Mouse (Mus musculus) kidney, postnatal 4 days (tissue): ENCODE measurements around the gene Tlr5.

ENCODE experiments used
- DNase-seq, 2 experiments: peaks; one replicate each; pipeline ENCODE4 v3.0.0; 2021; ENCODE audit warnings: mixed read lengths in 2 of 2

Tlr5 gene

GRCm38 (mm10) chr1:182955047-182955620, 546 bp downstream of the Tlr5 start:
- no peak for DNase-seq

- DNase-seq, result no peak
These were observed 1.8 kb downstream of the Tlr5 start for GRCm38 (mm10) chr1:182956186-182956960.

- no peak for DNase-seq
These were observed 2.6 kb downstream of the Tlr5 start for GRCm38 (mm10) chr1:182957001-182957757.

- DNase-seq, result no peak
These were observed 3.4 kb downstream of the Tlr5 start for GRCm38 (mm10) chr1:182957826-182958544.

- DNase-seq, result no peak
These were observed 4.2 kb downstream of the Tlr5 start for GRCm38 (mm10) chr1:182958824-182959223.

- DNase-seq, result peak; percentile 61 to 76
These were observed 4.7 kb downstream of the Tlr5 start for GRCm38 (mm10) chr1:182959251-182959691.

GRCm38 (mm10) chr1:182959811-182960455, 5.3 kb downstream of the Tlr5 start:
- DNase-seq, result peak; percentile 92 to 94

- no peak for DNase-seq
These were observed 6.5 kb downstream of the Tlr5 start for GRCm38 (mm10) chr1:182961076-182961475.

GRCm38 (mm10) chr1:182963329-182963728, 8.7 kb downstream of the Tlr5 start:
- peak; percentile 40 to 52 for DNase-seq

GRCm38 (mm10) chr1:182964855-182965466, 10.4 kb downstream of the Tlr5 start:
- no peak for DNase-seq

GRCm38 (mm10) chr1:182968732-182969131, 14.1 kb downstream of the Tlr5 start:
- DNase-seq, result no peak

- no peak for DNase-seq
These were observed 17.7 kb downstream of the Tlr5 start for GRCm38 (mm10) chr1:182972240-182972639.

- DNase-seq, result no peak
These were observed 20.2 kb downstream of the Tlr5 start for GRCm38 (mm10) chr1:182974826-182975225.

- no peak for DNase-seq
These were observed 26.1 kb downstream of the Tlr5 start for GRCm38 (mm10) chr1:182980702-182981101.

- DNase-seq, result peak; percentile 93 to 94
These were observed 28.4 kb downstream of the Tlr5 start for GRCm38 (mm10) chr1:182982995-182983394.

GRCm38 (mm10) chr1:182983496-182984127, 29.0 kb downstream of the Tlr5 start:
- no peak for DNase-seq

- DNase-seq, result peak in 1 of 2 experiments; percentile 39
These were observed 31.7 kb downstream of the Tlr5 start for GRCm38 (mm10) chr1:182986243-182986642.

- DNase-seq, result peak; percentile 48 to 70
These were observed 32.2 kb downstream of the Tlr5 start for GRCm38 (mm10) chr1:182986750-182987149.

- DNase-seq, result no peak
These were observed 33.2 kb downstream of the Tlr5 start for GRCm38 (mm10) chr1:182987801-182988200.

GRCm38 (mm10) chr1:182988646-182989045, 34.1 kb downstream of the Tlr5 start:
- no peak for DNase-seq

GRCm38 (mm10) chr1:182990092-182990762, 35.6 kb downstream of the Tlr5 start:
- no peak for DNase-seq
